Mouse (Mus musculus) adrenal gland, adult 8-10 months (tissue): ENCODE measurements around the gene Gls. TPM values are rescaled to one million over a fixed set of nuclear protein-coding genes. Genes with fewer than 3 reads are reported as not detected.

Experiments used
- DNase-seq: peaks from one replicate; pipeline ENCODE4 v3.0.0; 2022
- total RNA-seq, 4 experiments: library from RNA; stranded (reverse); gene quantifications; 2 replicates each; pipeline ENCODE4 v1.2.4; 2022

The Gls gene
- total RNA-seq, 4 experiments from 2014 or later = 106 to 141 (median 122) TPM

DNA sequence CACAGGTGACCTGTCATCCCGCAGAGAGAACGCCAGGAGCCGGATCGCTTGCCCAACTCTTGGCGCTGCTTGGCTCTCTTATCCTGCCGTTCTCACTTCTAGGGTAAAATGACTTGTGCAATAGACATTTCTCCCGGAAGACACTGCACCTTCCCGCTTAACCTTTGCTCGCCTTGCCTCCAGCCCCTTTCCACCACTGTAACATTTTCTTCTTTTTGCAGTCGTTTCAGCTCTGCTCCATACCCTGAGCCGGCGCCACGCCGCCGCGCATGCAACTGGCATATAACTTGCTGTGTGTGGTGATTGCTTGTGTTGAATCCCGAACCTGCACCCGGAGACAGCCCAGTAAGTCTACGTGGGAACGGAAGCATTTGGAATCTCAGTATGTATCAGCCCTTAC lies 113.3 kb downstream of the Gls start:
- DNase-seq = no peak

DNA sequence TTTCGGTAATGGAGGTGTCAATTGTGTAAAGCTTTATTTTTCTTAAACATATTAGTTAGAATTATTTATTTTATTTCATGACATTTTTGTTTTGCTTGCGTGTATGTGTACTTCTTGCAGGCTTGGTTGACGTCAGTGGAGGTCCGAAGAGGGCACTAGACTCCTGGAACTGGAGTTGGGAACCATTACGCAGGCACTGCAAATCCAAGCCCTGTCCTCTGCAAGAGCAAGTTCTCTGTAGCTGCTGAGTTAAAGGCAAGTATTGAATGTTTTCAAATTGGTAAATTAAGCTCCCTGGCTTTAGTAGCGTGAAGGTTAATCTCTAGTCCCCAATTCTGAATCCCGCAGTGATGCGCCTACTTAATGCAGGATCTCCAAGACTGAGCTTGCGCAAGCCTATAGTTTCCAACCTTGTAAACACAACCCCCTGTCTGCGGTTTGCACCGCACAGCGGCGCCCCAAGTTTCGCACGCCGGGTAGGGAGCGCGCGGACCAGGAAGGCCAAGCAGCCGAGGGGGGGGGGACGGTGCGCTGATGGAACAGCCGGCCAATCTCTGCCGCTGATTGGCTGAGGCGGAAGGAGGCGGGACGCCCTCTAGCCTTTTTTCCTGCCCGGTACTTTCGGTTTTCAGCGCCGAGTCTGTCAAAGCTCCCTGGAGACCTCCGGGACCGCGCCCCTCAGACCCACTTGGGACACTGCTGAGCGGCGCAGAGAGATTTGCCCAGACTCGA lies 114.0 kb downstream of the Gls start, which contains the start of gene Stat1:
Gene Stat1, plus strand, starts transcription at position 581 of the 732 bp plus-strand sequence.
- peak; percentile 75 for DNase-seq

DNA sequence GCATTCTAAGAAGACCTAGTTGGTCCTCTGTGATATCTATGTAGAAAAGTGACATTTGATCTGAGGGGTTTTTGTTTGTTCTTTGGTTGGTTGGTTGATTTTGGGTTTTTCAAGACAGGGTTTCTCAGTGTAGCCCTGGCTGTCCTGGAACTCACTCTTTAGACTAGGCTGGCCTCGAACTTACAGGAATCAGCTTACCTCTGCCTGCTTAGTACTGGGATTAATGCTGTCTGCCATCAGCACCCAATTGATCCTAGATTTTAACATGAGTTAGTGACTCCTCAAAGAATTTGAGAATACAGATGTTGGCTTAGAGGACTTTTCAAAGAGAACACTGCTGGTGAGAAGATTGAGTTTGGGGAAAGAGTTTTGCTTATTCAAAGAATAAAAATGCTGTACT lies 115.3 kb downstream of the Gls start:
- DNase-seq = no peak

DNA sequence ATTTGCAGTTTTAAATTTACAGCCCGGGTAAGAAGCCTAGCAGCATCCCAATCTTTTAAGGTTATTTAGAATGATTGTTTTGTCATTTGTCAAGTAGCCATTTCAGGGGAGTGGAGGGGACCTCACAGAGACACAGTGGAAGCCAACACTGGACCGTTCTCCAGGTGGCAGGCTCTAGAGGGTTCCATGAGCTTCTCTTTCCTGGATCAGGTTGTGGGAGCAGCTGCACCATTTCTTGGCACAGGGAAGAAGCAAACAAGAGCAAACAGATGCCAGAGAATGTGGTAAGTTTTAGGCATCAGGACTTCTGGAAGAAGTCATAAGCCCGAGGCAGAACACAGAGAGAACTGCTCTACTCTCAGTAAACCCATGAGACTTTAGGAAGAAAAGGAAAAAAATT lies 116.6 kb downstream of the Gls start:
- no peak for DNase-seq

DNA sequence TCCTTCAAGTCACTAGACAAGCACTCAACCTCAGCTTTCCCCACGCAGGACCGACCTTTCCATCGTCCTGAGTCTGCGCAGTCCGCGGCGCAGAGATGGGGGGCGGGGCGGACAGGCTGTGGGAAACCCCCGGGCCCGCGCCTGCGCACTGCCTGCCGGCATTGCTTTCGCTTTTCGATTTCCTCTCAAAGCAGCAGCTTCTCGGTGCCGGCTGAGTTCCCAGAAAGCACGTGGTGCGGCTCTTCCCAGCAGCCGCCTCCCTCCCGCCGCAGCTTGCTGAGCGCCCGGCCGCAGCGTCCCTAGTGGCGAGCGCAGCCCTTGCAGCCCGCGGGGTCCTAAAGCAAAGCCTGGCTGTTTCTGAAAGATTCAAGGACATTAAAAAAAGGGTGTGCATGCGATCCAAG lies 119.4 kb downstream of the Gls start:
- DNase-seq = peak; percentile 98

Other genes with a start within 250 kb of the Gls start
- gene Stat4, start 246.1 kb downstream of the Gls start, total RNA-seq = under 1 TPM; 0.35 to 0.99 (median 0.48) TPM
- gene Stat1, start 113.8 kb downstream of the Gls start, total RNA-seq = 100 to 1,000 TPM in 1 of 4 experiments, 10 to 100 TPM in 3; 67.0 to 111 (median 83.5) TPM